Mouse (Mus musculus): Measurements from ENCODE around the gene Rps23.

DNA sequence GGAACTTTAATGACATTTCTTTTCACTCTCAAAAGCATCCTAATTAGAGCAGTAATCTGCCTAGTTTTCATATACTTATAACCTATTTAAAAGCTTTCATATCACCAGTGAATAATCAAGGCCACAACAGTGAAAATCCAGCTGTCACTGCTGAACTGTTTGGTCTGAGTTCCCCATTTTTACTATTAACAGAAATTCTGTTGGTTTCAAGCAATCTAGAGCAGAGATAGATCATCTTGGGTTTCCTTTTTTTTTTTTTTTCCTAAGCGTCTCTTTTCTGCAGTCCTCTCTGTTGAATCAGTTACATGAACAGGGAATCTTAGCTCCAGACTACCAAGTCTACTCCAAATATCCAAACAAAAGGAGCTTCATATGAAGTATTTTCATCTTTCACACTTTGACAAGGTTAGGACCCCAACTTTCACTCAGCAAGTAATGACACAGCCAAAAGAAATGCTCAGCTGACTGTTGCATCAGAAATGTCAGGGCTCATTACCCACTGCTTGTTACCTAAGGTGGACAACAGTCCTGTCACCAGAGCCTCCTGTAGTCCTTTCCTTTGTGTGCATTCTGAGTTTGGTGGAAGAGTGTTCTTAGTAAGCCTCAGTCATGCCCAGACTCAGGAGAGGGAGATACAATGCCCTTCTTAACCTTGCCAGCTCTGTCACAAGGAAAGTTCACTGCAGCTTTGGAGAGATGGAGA is 40.9 kb upstream of the Rps23 start:
- TF ChIP-seq CTCF (IDR thresholded peaks at IDR 0.05), result no peak
- TF ChIP-seq POLR2A (IDR thresholded peaks at IDR 0.05; ENCODE audit: insufficient read depth, low read depth, low read length), result no peak
- no peak for TF ChIP-seq EP300 (IDR thresholded peaks at IDR 0.05; ENCODE audit: insufficient read depth, low read depth, low read length)
